Mouse (Mus musculus) monocyte, adult 5-6 weeks (primary cell): ENCODE results near the gene Catsper1. TPM values are rescaled to one million over a fixed set of nuclear protein-coding genes. Genes with fewer than 3 reads are reported as not detected.

Source experiments
- ATAC-seq: fragments of 153-309, 156-312 bp; replicated peaks from 2 replicates; pipeline ENCODE4 v1.8.0; 2017; ENCODE audit warnings: mild to moderate bottlenecking; ENCODE audit not compliant: low TSS enrichment, insufficient number of reproducible peaks, severe bottlenecking, poor library complexity, low FRiP score
- total RNA-seq: library from RNA; stranded (forward); fragments of 200-1000, 200-491, 200-594 nt; gene quantifications from 3 replicates; pipeline ENCODE4 v1.2.3, GENCODE M21; 2017

Gene Catsper1
- total RNA-seq, result not detected in 3 replicates

DNA sequence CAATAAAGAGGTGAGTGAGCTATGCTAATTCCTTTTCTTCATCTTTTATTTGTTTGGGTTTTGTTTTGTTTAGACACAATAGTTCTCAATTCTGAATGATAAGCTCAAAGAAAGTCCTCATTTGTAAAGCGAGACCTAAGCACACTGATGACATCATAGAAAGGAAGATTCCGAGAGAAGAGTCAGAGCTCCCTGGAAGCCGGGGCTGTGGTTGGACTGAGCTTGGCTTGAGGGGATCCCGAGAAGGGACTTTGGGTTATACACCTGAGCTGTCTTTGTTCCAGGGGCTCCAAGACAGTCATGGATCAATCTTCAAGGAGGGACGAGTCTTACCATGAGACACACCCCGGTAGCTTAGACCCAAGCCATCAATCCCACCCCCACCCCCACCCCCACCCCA is at the start of gene Catsper1:
Catsper1 (plus strand) TSS at position 301 of the 400 bp plus-strand sequence.
- no peak for ATAC-seq

GRCm38 (mm10) chr19:5294972-5295735 is 40.4 kb upstream of the Catsper1 start, which contains the start of gene Sf3b2:
Gene Sf3b2 (minus strand): TSS chr19:5295455.
- ATAC-seq, result peak; percentile 98

GRCm38 (mm10) chr19:5295736-5296075 is 39.8 kb upstream of the Catsper1 start:
- ATAC-seq, result no peak

DNA sequence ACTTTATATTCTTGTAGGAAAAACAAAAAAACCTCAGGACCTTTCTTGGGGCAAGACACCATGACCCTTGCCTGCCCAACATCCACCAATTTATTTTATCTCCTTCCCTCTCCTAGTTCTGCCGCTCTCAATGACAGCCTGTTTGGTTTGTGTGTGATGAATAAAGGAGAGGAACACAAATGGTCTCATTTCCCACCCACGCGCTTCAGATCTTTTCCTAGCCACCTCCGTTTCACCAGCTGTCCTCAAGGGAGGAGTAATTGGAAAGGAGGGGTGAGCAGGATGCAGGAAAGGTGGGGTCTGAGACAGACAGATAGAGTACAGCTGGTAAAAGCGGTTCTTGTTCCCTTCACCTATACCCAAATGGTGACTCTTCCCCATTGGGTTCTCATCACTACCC is 38.9 kb upstream of the Catsper1 start:
- ATAC-seq, result no peak

GRCm38 (mm10) chr19:5297903-5298800 is 37.4 kb upstream of the Catsper1 start, which contains the start of gene Gal3st3:
Gene Gal3st3 (plus strand): TSS chr19:5298331.
- ATAC-seq, result no peak

DNA sequence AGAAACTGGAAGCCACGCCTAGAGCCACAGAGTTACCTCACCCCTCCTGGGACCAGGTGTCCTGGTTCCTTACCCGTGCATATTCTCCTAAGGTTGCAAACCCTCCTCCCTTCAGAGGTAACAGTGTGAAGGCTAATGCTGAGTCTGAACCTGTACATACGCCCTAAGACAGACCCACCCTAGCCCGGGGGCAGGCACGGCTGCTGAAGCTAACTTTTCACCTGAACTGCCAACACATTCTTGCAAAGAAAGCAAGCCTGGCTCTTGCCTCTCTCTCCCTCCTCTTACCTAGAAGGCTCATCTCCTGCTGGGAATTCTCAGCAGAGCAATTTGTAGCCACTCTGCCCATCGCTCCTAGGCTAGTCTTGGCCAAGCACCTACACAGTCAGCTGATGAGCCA is 35.0 kb upstream of the Catsper1 start:
- no peak for ATAC-seq

GRCm38 (mm10) chr19:5302455-5302854 is 33.1 kb upstream of the Catsper1 start:
- ATAC-seq, result peak; percentile 51; the same call in 1 of the 2 replicates

DNA sequence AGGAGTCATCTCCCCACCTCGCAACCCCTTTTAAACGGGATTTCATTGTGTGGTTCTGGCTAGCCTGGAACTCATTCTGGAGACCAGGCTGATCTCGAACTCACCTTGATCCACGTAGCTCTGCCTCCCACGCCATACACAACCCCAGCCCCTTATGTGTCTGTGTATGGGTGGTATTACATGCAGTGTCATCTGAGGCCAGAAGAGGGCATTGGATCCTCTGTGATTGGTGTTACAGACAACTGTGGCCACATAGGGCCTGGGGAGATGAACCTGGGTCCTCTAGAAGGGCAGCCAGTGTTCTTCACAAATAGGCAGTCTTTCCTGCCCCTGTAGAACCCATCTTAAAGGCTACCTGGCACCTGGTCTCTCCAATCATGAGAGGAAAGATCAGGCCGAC is 29.3 kb upstream of the Catsper1 start:
- no peak for ATAC-seq

- no peak for ATAC-seq
Observed at GRCm38 (mm10) chr19:5306968-5307734, 28.4 kb upstream of the Catsper1 start.

- no peak for ATAC-seq
Observed at GRCm38 (mm10) chr19:5309025-5309424, 26.5 kb upstream of the Catsper1 start.

- ATAC-seq, result no peak
Observed at GRCm38 (mm10) chr19:5313189-5313588, 22.4 kb upstream of the Catsper1 start.

GRCm38 (mm10) chr19:5323801-5324200 is 11.7 kb upstream of the Catsper1 start:
- 0 out of 2 replicates have a peak, but pooled peaks have one; percentile 22 for ATAC-seq

GRCm38 (mm10) chr19:5327970-5328369 is 7.6 kb upstream of the Catsper1 start:
- no peak for ATAC-seq

DNA sequence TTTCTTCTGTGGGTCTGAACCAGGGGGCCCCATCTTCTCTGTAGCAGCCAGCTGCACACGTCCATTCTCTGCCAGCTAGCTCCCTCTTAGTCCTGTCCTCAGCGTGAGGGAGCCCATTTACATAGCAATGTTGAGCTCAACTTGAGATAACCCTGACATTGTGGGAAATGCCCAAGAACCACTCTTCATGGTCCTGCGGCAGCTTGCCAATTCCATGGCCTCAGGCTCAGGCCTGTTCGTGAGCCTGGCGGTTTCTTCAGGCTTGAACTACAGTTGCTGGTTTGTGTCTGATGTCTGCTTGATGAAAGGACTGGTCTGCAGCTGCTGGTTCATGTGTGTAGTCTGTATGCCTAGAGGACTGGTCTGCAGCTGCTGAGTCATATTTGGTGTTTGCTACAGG is 800 bp upstream of the Catsper1 start:
- no peak for ATAC-seq

DNA sequence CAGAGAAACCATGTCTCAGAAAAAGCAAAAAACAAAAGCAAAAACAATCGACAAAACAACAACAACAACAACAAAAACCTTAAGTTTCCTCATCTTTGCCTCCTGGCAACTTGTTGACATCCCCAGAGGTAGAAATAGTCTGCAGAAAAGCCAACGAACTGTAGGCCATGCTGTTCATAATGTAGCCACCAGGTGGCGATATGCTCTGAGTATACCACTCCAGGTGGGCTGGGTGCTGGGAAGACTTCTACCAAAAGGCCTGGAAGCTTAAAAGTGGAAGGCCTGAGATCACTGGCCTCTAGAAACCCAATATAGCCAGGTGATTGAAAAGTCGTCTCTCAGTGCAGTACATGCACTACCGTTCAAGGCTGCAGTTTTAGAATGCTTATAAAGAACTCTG is 2.4 kb downstream of the Catsper1 start:
- ATAC-seq, result peak; percentile 70

GRCm38 (mm10) chr19:5341360-5341759 is 5.8 kb downstream of the Catsper1 start:
- ATAC-seq, result no peak

GRCm38 (mm10) chr19:5345297-5346131 is 10.0 kb downstream of the Catsper1 start:
- ATAC-seq, result no peak

DNA sequence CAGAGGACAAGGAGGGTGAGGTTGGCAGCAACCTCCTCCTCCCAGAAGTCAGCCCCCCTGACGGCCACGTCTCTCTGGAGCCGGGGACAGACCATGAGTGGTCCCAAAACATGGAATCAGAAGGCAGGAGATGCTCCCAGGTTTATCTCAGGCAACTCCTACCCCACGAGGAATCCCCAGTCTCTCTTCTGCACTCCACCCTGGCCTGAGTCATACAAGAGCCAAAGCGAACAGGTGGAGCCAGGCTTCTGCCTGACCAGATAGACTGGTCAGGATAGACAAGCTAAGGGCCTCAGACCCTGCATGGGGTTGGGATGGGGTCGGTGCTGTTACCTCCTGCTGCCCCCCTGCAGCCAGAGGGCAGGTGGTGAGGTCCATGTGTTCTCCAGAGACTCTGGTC is 12.5 kb downstream of the Catsper1 start:
- no peak for ATAC-seq
